Mouse (Mus musculus) E14TG2a.4 (cell line): ENCODE data around the gene Dtx1.
A peak's percentile ranks its signal among the peaks of the same experiment; 100 is the strongest.

Source experiments
- H3K27me3 ChIP-seq: 2 replicates; pipeline ENCODE4 v1.6.1; 2014; ENCODE audit warnings: low read length, control low read depth; ENCODE audit not compliant: insufficient read depth
- H3K36me3 ChIP-seq: 2 replicates; pipeline ENCODE4 v1.6.1; 2014; ENCODE audit warnings: low read length, control low read depth; ENCODE audit not compliant: insufficient read depth
- H3K4me1 ChIP-seq: replicated peaks from 2 replicates; pipeline ENCODE4 v1.6.1; 2014; ENCODE audit warnings: low read depth, low read length, control low read depth
- H3K4me3 ChIP-seq: replicated peaks from 2 replicates; pipeline ENCODE4 v1.5.1; 2014; ENCODE audit warnings: mild to moderate bottlenecking, low read length
- H3K9me3 ChIP-seq: 2 replicates; pipeline ENCODE4 v1.6.1; 2014; ENCODE audit warnings: low read length, control low read depth
- CTCF ChIP-seq: conservative IDR thresholded peaks from 2 replicates; pipeline ENCODE4 v1.5.1; 2014; ENCODE audit warnings: low read length
- NANOG ChIP-seq: IDR thresholded peaks from 2 replicates; pipeline ENCODE4 v1.6.1; 2014; ENCODE audit warnings: borderline replicate concordance, low read length, mixed read lengths
- POU5F1 ChIP-seq: IDR thresholded peaks from 2 replicates; pipeline ENCODE4 v1.6.1; 2014; ENCODE audit warnings: low read length, borderline replicate concordance

The Dtx1 gene

GRCm38 (mm10) chr5:120631128-120631527, 80.6 kb downstream of the Dtx1 start:
- peak overlapping the region; percentile 51 for H3K4me3 ChIP-seq
- H3K27me3 ChIP-seq, result peaks cover 23% of the 10 kb centered on the region
- H3K4me1 ChIP-seq, result peaks cover 58% of the 10 kb centered on the region
- peaks cover 32% of the 10 kb centered on the region for H3K36me3 ChIP-seq
- peaks cover 13% of the 10 kb centered on the region for H3K9me3 ChIP-seq
- TF ChIP-seq CTCF, result no peak
- TF ChIP-seq NANOG, result no peak
- no peak for TF ChIP-seq POU5F1
